Mouse (Mus musculus) bone marrow macrophage, adult 2 months (primary cell): Measurements from ENCODE around the gene Myo3b.

Source experiments
- CTCF ChIP-seq: IDR thresholded peaks from 2 replicates; pipeline ENCODE4 v1.5.1; 2012; ENCODE audit warnings: low read depth, mild to moderate bottlenecking, low read length, moderate library complexity
- POLR2A ChIP-seq: IDR thresholded peaks from 2 replicates; pipeline ENCODE4 v1.6.1; 2012; ENCODE audit warnings: mild to moderate bottlenecking, low read depth, low read length, borderline replicate concordance

- TF ChIP-seq POLR2A (no peak), CTCF (no peak)
Measured at GRCm38 (mm10) chr2:70226679-70227078, 187.8 kb downstream of the Myo3b start.
